Mouse (Mus musculus): ENCODE measurements around the gene Mecom. TPM values are rescaled to one million over a fixed set of nuclear protein-coding genes. Genes with fewer than 3 reads are reported as not detected.
A peak's percentile ranks its signal among the peaks of the same experiment; 100 is the strongest.

Mecom gene
- total and polyA plus RNA-seq, 2 experiments from 2014 or later, result 1.9 to 3.9 TPM

DNA sequence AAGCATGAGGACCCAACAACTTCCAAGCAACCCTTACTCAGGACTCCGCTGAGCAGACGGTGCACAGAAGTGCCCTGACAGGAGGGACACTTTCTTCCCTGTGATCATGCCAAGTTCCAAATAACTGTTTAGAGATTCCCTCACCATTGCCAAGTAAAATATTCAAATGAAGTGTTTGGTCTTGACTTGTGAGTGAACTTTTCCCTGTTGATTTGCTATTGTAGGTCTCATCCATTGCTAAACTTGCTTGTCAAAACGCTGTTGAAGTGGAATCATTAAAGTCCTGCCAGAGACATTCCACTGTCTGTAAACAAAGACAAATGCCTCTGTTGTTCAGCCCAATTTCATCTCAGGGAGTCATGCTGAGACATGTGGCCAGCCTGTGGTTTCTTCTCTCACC is 594.5 kb downstream of the Mecom start:
- TF ChIP-seq CTCF (IDR thresholded peaks at IDR 0.05; ENCODE audit: low read depth), result no peak
- H3K9ac ChIP-seq, result no peak overlapping the region
- no peak overlapping the region for H3K4me2 ChIP-seq (ENCODE audit: low read depth)
- H3K27ac ChIP-seq (ENCODE audit: low read depth, low read length), result no peak overlapping the region
- H3K36me3 ChIP-seq (ENCODE audit: insufficient read depth), result no peaks in the 10 kb centered on the region
- H3K4me1 ChIP-seq (ENCODE audit: insufficient read depth), result no peaks in the 10 kb centered on the region
- DNase-seq (no peak), ATAC-seq (no peak)
- H3K4me3 ChIP-seq (ENCODE audit: low read depth, low read length), result no peak overlapping the region
- H3K27me3 ChIP-seq (ENCODE audit: insufficient read depth, low read length), result no peaks in the 10 kb centered on the region
- WGBS, result 59% methylated on average over 3 of the region's 3 CpGs
- H3K9me3 ChIP-seq (ENCODE audit: low read length), result no peaks in the 10 kb centered on the region

GRCm38 (mm10) chr3:29950853-29951252 is 597.0 kb downstream of the Mecom start:
- H3K36me3 ChIP-seq (ENCODE audit: insufficient read depth), result no peaks in the 10 kb centered on the region
- no peak overlapping the region for H3K27ac ChIP-seq (ENCODE audit: low read depth, low read length)
- no peak for TF ChIP-seq CTCF (IDR thresholded peaks at IDR 0.05; ENCODE audit: low read depth)
- H3K4me2 ChIP-seq (ENCODE audit: low read depth), result no peak overlapping the region
- no peak overlapping the region for H3K9ac ChIP-seq
- ATAC-seq (no peak), DNase-seq (no peak)
- no peaks in the 10 kb centered on the region for H3K27me3 ChIP-seq (ENCODE audit: insufficient read depth, low read length)
- no peaks in the 10 kb centered on the region for H3K4me1 ChIP-seq (ENCODE audit: insufficient read depth)
- no peaks in the 10 kb centered on the region for H3K9me3 ChIP-seq (ENCODE audit: low read length)
- 85% methylated on average over 5 of the region's 5 CpGs for WGBS
- H3K4me3 ChIP-seq (ENCODE audit: low read depth, low read length), result no peak overlapping the region

DNA sequence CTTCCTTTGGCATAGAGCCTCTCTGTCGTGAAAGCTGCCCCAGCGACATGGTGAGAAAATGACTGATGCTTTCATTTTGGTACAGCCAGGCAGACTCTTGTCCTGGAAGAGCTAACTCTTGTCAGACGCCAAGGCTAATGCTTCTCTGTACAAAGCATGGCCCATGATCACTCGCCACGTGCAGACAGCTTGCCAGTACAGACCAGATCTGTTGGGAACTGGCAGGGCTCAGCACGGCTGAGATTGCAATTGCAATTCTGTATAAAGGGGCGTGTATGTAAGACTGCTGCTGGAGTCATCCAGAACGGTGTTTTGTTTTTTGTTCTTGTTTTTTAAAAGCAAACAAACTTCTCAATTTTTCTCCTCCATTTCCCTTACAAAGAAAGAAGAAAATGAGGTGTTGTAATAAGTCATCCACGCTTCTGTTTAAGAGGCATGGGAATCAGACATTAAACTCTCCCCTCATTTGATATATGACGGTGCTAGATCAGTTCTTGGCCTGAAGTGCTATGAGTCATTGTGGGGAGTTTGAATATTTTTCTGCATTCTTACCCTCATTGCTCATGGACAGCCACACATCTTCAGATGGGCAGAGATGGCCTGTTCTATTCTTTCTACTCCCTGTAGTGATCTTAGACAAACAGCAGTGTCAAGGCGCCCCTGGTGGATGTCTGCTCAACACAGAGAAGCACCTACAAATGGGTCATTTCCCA is 644.1 kb downstream of the Mecom start:
- Histone ChIP-seq H3K4me2 (ENCODE audit: low read depth) (no peak overlapping the region), H3K4me3 (ENCODE audit: low read depth, low read length) (no peak overlapping the region), H3K27ac (ENCODE audit: low read depth, low read length) (no peak overlapping the region), H3K9ac (no peak overlapping the region), H3K9me3 (ENCODE audit: low read length) (no peaks in the 10 kb centered on the region), H3K36me3 (ENCODE audit: insufficient read depth) (no peaks in the 10 kb centered on the region), H3K4me1 (ENCODE audit: insufficient read depth) (no peaks in the 10 kb centered on the region), H3K27me3 (ENCODE audit: insufficient read depth, low read length) (no peaks in the 10 kb centered on the region)
- DNase-seq (peak; percentile 45), ATAC-seq (peak; percentile 91)
- 53% methylated on average over 11 of the region's 11 CpGs for WGBS
- no peak for TF ChIP-seq CTCF (IDR thresholded peaks at IDR 0.05; ENCODE audit: low read depth)

Other genes starting within 250 kb of the Mecom start
- gene Actrt3, start 51.9 kb upstream of the Mecom start, total RNA-seq (2014; rRNA removed), result 0.14 and 0.54 TPM in 2 replicates
- 0.54 and 0.58 TPM in 2 replicates for gene Actrt3, start 51.9 kb upstream of the Mecom start, polyA plus RNA-seq (2015; fragmentation: Nextera tagmentation; extraction: Ambion mirVana)
- 28.0 and 31.0 TPM in 2 replicates for gene Mynn, start 54.1 kb upstream of the Mecom start, total RNA-seq (2014; rRNA removed)
- gene Mynn, start 54.1 kb upstream of the Mecom start, polyA plus RNA-seq (2015; fragmentation: Nextera tagmentation; extraction: Ambion mirVana), result 17.2 and 21.1 TPM in 2 replicates
- not detected in 2 replicates for gene Lrriq4, start 96.5 kb upstream of the Mecom start, total RNA-seq (2014; rRNA removed)
- not detected in 2 replicates for gene Lrriq4, start 96.5 kb upstream of the Mecom start, polyA plus RNA-seq (2015; fragmentation: Nextera tagmentation; extraction: Ambion mirVana)
- 1.7 and 2.1 TPM in 2 replicates for gene Lrrc34, start 99.9 kb upstream of the Mecom start, total RNA-seq (2014; rRNA removed)
- gene Lrrc34, start 99.9 kb upstream of the Mecom start, polyA plus RNA-seq (2015; fragmentation: Nextera tagmentation; extraction: Ambion mirVana), result 1.6 and 1.7 TPM in 2 replicates
- gene Lrrc31, start 151.8 kb upstream of the Mecom start, total RNA-seq (2014; rRNA removed), result not detected in 2 replicates
- gene Lrrc31, start 151.8 kb upstream of the Mecom start, polyA plus RNA-seq (2015; fragmentation: Nextera tagmentation; extraction: Ambion mirVana), result not detected in 2 replicates
- 0.33 and 0.38 TPM in 2 replicates for gene Samd7, start 198.3 kb upstream of the Mecom start, total RNA-seq (2014; rRNA removed)
- gene Samd7, start 198.3 kb upstream of the Mecom start, polyA plus RNA-seq (2015; fragmentation: Nextera tagmentation; extraction: Ambion mirVana), result 0.04 and 0.11 TPM in 2 replicates
- gene Sec62, start 244.9 kb upstream of the Mecom start, total RNA-seq (2014; rRNA removed), result 66.7 and 72.1 TPM in 2 replicates
- 88.5 and 92.8 TPM in 2 replicates for gene Sec62, start 244.9 kb upstream of the Mecom start, polyA plus RNA-seq (2015; fragmentation: Nextera tagmentation; extraction: Ambion mirVana)

Measured in forebrain, postnatal 0 days (tissue).